Mouse (Mus musculus) thymus, adult 18-20 months (tissue): ENCODE data around the gene Ndrg3.
A peak's percentile ranks its signal among the peaks of the same experiment; 100 is the strongest.

Experiments used
- DNase-seq, 2 experiments: peaks; one replicate each; pipeline ENCODE4 v3.0.0; 2022; ENCODE audit warnings: mixed read lengths in 2 of 2

Ndrg3 gene

DNA sequence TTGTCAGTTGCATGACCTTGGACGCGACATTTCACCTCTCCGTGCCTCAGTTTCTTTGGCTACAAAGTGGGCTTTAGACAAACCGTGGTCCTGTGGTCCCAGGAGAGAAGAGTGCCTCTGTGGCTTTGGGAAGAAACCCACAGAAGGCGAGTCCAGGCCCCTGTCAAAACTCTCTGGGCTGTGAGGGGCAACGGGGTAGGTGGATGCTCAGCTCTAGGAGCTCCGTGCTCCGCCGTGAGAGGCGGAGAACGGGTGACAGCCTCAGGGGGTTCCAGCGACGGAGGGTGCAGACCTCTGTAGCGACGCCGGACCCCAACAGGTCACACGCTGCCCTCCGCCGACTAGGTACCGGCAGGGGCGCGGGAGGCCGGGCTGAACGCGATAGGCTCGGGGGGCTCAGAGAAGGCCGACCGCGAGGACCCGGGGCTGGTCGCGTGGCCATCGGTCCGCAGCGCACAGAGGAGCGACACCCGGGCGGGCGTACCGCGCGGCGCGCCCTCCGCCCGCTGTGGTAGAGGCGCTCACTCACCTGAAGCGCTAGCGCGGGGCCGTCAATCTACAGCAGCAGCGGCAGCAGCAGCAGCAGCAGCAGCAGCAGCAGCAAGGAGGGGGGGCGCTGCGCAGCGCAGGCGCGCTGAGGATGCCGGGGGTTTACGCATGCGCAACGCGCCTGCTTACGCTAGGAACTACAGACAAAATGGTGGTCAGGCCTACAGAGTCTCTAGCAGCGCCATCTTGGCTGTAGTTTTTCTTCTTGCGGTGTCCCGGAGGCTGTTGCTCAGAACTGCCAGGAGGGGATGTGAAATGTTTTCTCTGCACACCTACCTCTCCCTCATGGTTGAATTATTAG is at the start of gene Ndrg3:
TSS of gene Ndrg3 (minus strand) at position 587 of the 850 bp plus-strand sequence.
- DNase-seq: peak; percentile 97

DNA sequence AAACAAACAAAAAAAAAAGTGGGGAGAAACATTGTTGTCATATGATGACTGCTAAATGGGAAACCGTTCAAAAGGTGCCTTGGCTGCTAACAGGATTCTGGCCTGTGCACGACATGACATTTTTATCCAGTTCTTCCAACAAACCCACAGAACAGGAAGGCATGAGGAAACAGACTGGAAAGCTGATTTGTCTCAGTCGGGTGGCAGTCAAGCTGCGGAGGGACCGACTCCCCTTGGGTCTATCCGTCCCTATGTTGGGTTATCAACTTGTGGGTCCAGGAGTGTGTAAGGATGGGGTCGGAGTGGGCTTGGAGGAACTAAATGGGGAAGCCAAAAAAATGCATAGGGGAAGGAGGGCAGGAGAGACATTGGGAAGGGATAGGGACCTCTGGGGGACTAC is 49.6 kb upstream of the Ndrg3 start:
- no peak for DNase-seq

DNA sequence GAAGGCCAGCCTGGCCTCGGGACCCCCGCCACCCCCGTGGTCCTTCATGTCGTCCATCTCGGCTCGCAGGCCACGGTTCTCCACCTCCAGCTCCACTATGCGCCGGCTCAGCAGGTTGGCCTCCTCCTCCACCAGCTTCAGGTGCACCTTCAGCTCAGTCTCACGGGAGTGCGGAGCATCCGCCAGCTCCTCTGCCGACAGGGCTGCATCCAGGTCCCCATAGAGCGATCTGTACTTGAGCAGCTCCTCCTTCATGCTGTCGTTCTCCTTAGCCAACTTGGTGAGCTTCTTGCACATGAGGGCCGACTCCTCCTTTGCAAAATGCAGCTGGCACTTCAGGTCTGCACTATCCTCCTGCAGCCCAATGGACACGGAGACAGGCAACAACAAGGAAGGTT is 48.8 kb upstream of the Ndrg3 start:
- DNase-seq: no peak

DNA sequence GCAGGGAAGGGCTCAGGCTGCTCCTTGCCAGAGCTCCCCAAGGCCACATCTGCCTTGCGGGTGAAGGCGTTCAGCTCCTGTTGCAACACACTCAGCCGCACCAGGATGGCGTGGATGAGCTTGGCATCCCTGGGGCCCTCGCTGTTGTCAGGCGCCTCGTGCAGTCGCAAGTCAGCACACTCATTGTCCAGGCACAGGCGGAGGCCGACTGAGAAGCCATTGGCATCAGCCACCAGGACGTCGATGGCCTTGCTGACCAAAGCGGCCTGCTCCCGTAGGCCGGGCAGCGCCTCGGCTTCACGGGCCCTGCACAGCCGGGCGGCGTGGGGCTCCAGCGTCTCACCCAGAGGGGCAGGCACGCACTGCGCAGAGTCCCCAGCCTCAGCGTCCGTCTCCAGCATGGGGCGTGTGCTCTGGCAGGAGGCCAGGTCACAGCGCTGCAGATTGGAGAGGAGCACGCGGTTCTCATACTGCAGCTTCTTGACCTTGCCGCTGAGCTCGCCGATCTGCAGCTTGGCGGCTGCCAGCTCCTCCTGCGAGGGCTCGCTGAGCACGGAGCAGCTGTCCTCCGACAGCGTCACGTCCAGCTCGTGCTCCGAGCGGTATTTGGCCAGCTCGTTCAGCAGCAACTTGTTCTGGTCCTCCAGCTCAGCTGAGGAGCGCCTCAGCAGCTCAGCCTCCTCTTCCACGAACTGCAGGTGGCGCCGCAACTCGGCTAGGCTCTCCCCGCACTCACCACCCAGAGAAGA is 48.2 kb upstream of the Ndrg3 start:
- DNase-seq: no peak

DNA sequence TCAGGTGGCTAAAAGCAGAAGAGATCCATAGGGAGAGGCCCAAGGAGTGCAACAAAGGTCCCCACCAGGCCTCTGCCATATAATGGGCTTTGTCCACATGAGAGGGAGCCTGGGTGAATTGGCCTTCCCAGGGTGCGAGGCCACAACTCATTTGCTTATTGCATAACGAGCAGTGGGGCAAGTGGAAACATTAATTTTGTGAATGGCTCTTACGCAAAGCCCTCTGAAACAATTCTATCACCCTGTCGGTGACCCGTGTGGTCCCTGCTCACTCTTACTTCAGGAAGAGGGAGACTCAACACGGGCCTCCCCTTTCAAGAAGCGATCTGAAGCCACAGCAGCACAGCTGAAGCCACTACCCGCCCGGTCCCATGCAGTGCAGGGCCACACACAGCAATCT is 45.4 kb upstream of the Ndrg3 start:
- DNase-seq: no peak

DNA sequence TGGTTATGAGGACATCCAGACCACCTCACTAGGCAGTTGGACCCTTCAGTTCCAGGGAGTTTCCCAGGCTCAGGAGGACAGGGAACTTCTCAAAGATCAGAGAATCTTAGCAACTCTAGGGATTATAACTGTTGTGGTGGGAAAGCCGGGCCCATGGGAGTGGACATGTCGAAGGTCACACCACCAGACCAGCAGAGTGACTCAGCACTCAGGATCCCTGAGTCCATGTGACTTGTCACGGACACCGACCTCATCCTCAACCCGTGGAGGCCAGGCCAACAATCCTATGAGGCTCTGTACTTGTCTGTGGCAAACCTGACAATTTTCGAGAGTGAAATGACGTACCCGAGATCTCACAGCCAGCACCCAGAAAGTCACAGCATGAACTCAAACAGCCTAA is 44.5 kb upstream of the Ndrg3 start:
- DNase-seq: no peak

DNA sequence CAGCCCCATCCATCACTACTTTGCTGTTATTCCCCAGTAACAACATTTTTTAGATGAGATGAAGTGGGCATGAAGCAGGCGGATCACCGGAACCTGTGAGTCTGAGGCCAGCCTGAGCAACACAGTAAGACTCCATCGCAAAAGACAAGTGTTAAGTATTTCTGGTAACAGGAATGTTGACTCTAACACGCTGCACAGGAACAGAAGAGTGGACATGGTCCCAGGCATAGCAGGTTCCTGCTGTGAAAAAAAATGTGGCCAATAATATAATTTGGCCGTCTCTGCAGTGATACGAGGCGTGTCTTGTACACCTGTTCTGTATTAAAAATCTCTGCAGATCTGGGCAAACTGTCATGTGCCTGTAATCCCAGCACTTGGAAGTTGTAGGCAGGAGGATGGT is 43.5 kb upstream of the Ndrg3 start:
- no peak for DNase-seq

DNA sequence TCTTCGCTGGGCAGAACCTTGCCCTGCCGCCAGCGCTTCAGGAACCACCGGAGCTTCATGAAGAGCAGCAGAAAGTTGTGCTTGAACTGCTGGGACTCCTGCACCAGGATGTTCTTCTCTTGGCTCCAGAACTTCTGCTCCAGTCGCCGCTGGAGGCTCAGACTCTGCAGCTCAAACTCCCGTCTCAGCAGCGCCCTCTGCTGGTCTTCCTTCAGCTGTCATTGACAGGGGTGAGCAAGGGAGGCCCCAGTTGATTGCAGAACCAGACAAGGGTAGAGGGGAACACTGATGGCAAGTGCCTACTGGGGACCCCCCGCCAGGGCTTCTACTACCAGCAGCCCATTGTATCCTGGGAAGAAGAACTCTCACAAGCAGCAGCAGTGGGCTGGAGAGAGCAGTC is 38.9 kb upstream of the Ndrg3 start:
- DNase-seq: peak; percentile 40 to 44

DNA sequence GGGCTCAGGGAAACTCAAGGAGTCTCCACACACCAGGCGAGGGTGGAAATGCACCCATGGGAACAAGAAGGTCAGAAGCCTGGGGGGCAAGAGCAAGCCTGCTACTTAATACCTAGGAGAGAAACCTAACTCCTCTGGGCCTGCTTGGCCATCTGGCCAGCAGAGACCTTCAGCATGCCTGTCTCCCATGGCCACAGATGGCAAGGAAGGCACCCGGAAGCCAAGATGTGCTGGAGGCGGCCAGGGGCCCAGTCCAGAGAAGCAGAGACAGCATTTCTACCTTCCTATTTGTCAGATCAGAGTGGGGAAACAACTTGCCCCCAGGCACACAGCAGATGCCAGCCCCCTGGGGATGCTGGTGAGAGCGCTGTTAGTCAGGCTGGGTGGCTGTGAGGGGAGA is 36.4 kb upstream of the Ndrg3 start:
- no peak for DNase-seq

DNA sequence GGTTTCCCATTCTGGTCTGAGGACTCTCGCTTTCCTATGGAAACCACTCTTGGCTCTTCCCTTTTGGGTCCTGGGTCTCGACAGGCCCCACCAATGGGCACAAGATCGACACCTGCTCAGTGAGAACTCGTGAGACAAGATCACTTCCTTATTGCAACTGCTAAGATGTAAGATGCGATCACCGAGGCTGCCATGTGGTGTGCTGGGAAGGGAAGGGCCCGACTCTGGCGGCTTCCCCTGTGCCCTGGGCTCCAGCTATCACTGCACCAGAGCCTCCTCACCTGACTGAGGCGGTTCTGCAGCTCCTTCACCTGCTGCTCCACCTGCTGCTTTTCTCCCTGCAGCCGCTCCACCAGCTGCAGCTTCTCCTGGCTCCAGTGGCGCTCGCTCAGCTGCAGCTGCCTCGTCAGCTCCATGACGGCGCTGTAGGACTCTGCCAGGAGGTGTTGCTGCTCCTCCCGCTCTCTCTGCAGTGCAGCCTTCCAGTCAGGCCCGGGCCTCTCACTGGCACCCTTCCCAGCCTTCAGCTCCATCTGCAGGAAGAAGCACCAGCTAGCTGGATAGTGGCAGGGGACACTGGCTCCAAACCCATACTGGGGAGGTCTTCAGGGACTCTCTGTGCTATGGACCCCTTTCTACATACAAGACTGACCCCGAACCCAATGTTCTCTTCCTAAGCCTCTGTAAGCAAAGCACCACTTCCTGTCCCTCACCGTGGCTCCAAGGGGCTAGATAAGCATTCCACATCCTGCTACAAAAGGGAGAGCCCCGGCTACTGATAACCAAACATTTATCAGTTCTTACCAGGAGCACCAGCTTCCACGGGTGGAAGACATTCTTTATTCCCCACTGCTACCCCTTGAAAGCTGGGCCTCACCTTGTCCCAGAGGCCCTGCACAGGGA is 35.5 kb upstream of the Ndrg3 start:
- DNase-seq: no peak

DNA sequence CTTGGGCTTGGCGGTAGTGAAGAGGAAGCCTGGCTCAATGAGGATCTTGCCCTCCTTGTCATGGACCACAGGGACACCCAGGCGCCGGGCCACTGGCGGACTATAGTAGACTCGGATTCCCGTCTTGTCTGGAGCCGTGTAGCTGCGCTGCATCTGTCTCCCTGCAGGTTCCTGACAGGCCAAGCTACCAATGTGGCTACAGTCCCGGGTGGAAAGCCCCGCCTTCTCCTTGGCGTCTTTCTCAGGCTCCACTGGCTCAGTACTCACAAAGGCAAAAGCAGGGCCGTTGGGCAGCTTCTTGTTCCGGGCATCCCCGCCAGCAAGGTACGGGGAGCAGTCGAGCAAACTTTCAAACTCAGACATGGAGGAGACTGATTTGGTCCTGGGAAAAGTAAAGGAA is 29.3 kb upstream of the Ndrg3 start:
- no peak for DNase-seq

DNA sequence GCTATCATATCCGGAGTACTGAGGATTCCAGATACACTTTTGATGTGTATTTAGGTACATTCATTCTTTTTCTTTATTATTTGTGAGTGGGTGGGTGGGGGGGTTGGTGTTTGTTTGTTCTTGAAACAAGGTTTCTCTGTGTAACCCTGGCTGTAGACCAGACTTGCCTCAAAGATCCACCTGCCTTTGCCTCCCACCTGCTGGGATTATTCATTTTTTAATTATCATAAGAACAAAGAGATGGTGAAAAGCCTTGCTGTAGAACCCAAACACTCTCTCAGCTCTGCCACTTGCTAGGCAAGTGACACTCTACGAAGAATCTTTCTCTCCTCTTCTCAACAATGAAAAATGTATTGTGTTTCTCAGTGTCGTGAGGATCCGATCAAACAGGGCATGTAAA is 27.4 kb upstream of the Ndrg3 start:
- DNase-seq: no peak

DNA sequence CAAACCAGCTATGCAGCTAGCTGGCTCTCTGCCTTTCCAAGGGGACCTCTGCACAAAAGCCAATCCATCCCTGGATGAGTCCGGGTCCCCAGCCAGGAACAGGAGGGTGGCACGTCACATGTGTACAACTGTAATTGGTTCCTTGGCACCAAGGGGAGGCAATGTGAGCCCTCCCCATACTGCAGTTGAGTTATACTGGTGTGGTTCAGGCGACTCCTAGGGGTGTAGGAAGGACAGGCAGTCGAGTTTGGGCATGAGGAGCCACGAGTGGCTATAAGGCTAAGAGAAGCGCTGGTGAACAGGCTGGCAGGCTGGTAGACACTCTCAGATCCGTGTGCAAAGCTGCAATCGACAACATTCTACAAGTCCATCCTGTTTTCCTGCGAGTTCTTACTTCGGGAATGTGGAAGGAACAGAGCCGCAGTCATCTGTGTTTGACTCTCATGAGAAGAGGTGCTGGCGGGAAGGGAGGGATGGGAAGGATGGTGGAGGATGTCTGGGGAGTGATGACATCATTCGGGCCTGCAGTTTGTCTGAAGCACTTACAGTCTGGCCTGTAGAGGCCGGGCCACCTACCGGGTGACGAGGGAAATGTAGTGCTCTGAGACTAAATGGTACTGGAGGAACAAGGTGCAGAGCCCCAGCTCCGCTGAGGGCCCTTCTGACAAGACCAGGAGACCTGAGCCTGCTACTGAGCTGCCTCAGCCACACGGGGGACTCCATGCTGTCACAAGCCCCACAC is 24.8 kb upstream of the Ndrg3 start:
- DNase-seq: no peak

DNA sequence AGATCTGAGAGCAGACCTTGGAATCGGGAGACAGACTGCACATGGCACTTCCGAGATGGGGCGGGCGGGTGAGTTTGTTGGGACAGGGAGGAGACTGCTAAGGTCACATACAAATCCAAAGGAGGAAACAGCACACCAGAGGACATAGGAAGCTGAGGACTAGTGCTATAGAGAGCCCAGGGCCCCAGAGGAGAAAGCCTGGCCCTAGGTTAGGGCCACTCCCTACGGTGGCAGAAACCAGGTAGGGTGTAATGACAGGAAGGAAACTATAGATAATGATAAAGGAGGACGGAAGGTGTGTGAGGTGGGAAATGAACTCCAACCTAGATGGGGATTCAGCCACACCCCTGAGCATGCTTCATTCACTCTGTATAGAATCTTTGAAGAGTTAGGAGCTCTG is 20.5 kb upstream of the Ndrg3 start:
- DNase-seq: no peak

DNA sequence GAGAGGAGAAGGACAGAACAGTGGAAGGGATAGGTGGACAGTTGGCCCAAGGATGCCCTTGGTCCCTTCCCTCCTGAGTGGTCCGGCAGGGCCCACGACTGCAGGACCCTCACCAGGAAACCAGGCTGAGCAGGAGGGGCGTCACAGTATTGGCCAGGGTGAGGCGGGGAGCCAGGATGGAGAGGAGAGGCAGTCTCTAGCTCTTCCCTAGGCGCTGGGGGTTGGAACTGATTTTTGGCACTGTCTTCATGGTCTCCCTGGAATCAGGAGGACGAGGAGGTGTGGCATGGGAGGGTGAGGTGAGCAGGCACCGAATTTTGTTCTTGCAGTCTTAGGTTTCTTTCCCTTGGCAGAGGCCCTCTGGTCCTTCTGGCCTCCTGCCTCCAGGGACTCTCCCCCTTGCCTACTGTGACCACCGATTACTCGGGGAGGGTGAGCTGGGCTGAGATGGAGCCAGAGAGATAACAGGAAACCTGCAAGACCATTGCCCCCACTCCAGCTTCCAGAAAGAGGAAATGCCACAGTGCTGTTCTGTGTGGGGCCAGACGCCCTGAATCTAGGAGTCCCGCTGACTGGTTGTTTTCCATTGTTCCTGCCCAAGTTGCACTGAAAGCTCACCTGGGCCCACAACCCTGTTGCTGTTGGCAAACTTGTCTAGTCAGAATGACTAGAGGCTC is 18.9 kb upstream of the Ndrg3 start:
- DNase-seq: no peak

DNA sequence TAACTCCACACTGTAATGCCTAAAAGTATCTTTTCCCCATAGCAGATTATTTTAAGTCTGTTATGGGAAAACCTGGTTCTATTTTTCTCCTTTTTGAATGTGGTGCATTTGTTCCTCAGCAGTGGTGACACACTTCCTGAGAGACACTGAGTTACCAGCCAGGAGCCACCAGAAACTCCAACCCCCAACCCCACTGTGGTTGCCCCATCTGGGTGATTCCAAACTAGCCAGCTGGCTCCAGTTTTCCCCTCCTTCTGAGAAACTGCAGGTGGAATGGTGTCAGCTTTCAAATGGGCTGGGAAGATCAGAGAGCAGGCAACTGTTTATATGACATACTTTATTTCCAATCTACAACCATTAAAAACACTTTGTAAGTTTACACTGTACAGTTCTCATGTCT is 18.3 kb upstream of the Ndrg3 start:
- no peak for DNase-seq

DNA sequence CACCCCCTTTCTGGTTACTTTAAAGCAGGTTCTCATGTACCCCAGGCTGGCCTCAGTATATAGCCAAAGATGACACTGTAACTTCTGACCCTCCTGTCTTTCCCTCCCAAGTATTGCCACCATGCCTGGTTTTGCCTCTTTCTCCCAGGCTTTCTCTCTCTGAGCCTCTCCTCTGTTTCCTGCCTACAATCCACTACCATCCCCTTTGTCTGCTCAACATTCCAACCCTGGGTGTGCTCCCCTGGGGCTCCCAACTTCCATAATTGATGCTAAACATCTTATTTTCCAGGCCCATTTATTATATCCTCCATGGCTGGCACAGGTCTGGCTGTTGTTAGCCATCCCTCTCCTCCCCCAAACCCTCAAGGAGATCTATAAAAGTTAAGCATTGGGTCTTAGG is 16.7 kb upstream of the Ndrg3 start:
- no peak for DNase-seq

DNA sequence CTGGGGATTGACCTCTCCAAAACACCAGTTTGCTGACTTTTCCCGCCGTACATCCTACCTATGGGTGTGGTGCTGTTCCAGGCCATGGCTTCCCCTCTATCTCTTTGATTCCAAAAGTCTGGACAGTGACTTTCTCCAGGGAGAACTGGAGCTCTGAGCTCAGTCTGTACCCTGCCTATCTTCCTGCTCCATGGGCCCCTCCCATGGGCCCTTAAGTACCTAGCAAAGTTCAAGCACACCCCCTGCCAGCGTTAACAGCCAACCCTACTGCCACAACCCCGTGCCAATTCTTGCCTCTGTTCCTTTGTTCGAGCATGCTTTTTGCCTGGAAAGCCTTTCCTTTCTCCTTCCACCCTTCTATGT is 15.4 kb upstream of the Ndrg3 start:
- DNase-seq: no peak

DNA sequence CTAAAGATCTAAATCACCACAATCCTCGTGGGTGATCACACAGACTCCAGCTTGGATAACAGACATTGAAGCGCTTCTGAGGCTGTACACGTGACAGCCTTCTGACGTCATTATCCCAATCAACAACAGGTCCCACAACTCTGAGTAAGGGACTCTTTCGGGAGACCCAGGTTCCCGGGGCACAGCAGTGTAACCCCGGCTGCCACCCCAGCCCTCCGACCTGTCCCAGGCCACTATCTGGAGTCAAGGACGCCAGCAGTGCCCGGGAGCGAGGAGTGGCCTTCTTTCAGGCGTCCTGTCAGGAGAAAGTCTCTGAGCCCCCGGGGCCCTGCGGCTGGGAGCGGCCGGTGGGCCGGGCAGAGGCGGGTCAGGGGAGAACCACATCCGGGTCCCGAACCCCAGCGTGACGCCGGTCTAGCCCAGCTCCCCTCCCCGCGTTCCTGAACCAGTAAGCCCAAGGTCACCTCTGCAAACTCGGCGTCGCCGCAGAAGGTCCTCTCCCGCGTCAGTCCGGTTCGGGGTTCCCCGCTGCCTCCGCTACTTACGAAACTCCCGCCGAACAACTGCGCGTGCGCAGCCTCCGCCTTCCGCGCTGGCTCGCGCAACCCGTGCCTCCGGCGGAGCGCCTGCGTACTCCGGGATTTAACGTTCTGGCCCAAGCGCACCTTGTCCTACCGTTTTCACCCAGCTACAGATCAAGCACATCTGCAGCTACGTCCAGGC is 14.8 kb upstream of the Ndrg3 start, which contains the start of gene Dsn1:
TSS of gene Dsn1 (minus strand) at position 644 of the 723 bp plus-strand sequence.
- DNase-seq: peak; percentile 77

DNA sequence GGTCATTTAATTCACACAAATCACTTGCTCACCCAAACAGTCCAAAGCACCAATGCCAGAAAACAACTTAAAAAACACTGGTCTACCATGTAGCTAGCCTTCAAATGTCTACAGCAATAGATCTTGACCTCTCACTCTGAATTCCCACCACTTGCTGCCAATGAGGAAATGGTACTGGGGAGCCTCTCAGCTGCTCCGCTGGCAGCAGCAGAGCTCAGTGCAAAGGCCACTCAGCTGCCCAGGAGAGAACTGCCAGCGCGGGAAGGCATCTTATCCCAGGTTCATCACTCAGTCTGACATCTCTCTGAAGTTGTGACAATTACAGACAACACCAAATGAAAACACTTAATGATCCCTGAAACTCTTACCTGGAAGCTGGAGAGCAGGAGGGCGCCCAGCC is 10.5 kb upstream of the Ndrg3 start:
- DNase-seq: no peak

DNA sequence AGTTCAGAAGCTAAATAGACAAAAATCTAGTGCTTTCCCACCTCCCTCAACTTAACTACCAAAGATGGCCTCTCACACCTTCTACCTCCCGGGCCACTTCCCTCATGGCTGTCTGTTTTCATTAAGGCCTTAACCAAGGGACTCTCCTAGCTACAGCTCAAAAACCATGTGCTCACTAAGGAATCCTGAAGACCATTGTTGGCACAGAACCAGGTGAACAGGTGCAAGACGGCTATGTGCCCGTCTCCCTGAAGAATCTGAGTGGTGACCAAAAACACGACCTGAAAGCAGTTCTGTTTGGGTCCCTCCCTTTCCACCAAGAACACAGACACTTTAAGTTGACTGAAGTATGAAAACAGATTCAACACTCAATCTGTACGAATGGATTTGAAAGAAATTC is 6.4 kb upstream of the Ndrg3 start:
- DNase-seq: no peak
